Mouse (Mus musculus): ENCODE measurements around the gene Pnkd.

DNA sequence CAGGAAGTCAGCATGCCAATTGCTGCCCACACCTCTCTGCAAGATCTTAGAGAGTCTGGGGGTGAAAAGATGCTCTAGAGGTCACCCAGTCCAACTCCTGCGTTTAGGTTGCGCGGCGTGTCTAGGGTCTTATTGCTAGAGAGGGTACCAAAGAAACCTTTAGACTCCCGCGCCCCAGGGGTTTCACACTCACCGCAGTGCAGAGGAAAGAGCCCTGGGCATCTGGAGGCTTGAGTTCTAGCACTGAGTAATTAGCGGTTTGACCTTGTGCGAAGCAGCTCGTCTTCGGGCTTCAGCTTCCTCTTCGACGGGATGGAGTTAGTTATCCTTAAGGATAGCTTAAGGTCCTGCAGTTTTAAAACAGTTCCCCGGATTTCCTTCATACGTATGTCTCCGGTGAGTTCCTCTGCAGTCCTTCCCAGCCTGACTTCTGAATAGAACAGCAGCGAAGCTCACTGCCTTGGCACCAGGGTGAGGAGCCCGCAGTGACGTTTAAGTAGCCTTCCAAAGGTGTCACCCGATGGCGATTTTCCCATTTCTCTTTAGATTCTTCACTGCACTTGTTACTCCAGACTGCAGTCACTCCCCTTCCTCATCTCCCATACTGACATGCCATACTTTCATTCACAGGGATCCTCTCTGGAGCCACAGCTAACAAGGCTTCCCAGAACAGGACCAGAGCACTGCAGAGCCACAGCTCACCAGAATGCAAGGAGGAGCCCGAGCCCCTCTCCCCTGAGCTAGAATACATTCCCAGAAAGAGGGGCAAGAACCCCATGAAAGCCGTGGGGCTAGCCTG lies 681 bp downstream of the Pnkd start:
- TF ChIP-seq POLR2A (IDR thresholded peaks at IDR 0.05; ENCODE audit: control insufficient read depth in 1 of 2, insufficient read depth in 1 of 2, low read depth in 1 of 2, low read length in 2 of 2, poor library complexity in 1 of 2): no peak
- TF ChIP-seq CTCF (IDR thresholded peaks at IDR 0.05 in 2 of 3, conservative IDR thresholded peaks at IDR 0.05 in 1 of 3; ENCODE audit: control insufficient read depth in 1 of 3, insufficient read depth in 1 of 3, low read depth in 2 of 3, low read length in 3 of 3, poor library complexity in 1 of 3, severe bottlenecking in 1 of 3): no peak
- no peak for TF ChIP-seq MAFK (IDR thresholded peaks at IDR 0.05; ENCODE audit: borderline replicate concordance, low read depth, low read length)
- TF ChIP-seq EP300 (IDR thresholded peaks at IDR 0.05; ENCODE audit: low read depth in 1 of 2, low read length in 2 of 2): no peak
- no peak for TF ChIP-seq MXI1 (IDR thresholded peaks at IDR 0.05; ENCODE audit: low read depth, low read length)
- no peak for TF ChIP-seq MYC (IDR thresholded peaks at IDR 0.05; ENCODE audit: low read depth, low read length)
- TF ChIP-seq UBTF (IDR thresholded peaks at IDR 0.05; ENCODE audit: borderline replicate concordance, insufficient read depth, low read depth, low read length): no peak
- TF ChIP-seq ETS1 (IDR thresholded peaks at IDR 0.05; ENCODE audit: low read depth, low read length): no peak
- no peak for TF ChIP-seq MAZ (IDR thresholded peaks at IDR 0.05; ENCODE audit: low read depth, low read length)
- TF ChIP-seq ZKSCAN1 (IDR thresholded peaks at IDR 0.05; ENCODE audit: low read depth, low read length): no peak
- no peak for TF ChIP-seq GATA1 (IDR thresholded peaks at IDR 0.05; ENCODE audit: low read depth, low read length)
- TF ChIP-seq E2F4 (IDR thresholded peaks at IDR 0.05; ENCODE audit: borderline replicate concordance, low read depth, low read length): no peak

Data from MEL (cell line).